10 mouse cellular contexts compared by ENCODE assay signal in genomic region chr2:168005616-168006015, GRCm38 (mm10). TPM values are rescaled to one million over a fixed set of nuclear protein-coding genes. Genes with fewer than 3 reads are reported as not detected.
DNase-seq lines count a peak whose midpoint lies in the region; ATAC-seq lines count a peak whose summit lies in the region.
"Had no signal": no experiment of that assay in that cellular context is flagged by ENCODE, and none has a peak within 500 bp of the region (broad histone marks: within the 10 kb centered on the region; RNA-seq: fewer than 3 reads in every experiment).

No protein-coding gene starts in this region.

- H3K36me3 ChIP-seq in kidney, embryonic 15.5 days: no peaks in the 10 kb centered on the region
- no peaks in the 10 kb centered on the region for H3K36me3 ChIP-seq in midbrain, embryonic 11.5 days (ENCODE audit: control insufficient read depth, insufficient read depth, low read length)
- H3K36me3 ChIP-seq: lung, embryonic 15.5 days; neural tube, embryonic 13.5 days had no signal

- H3K27ac ChIP-seq in kidney, embryonic 15.5 days: no peak overlapping the region
- no peak overlapping the region for H3K27ac ChIP-seq in midbrain, embryonic 11.5 days (ENCODE audit: low read depth, low read length)
- H3K27ac ChIP-seq: lung, embryonic 15.5 days; neural tube, embryonic 13.5 days had no signal

- no peak overlapping the region for H3K4me2 ChIP-seq in kidney, embryonic 15.5 days
- no peak overlapping the region for H3K4me2 ChIP-seq in midbrain, embryonic 11.5 days
- H3K4me2 ChIP-seq: lung, embryonic 15.5 days; neural tube, embryonic 13.5 days had no signal

- peaks cover 36% of the 10 kb centered on the region for H3K4me1 ChIP-seq in kidney, embryonic 15.5 days
- H3K4me1 ChIP-seq in midbrain, embryonic 11.5 days (ENCODE audit: control insufficient read depth, insufficient read depth, low read length): peaks cover 2% of the 10 kb centered on the region; the same call in 1 of the 2 replicates

- intact Hi-C loops in left cerebral cortex, postnatal 4 days (cut with DNase I): no loop called here

- H3K27me3 ChIP-seq in kidney, embryonic 15.5 days: no peaks in the 10 kb centered on the region
- no peaks in the 10 kb centered on the region for H3K27me3 ChIP-seq in midbrain, embryonic 11.5 days (ENCODE audit: control insufficient read depth, insufficient read depth, low read length)
- H3K27me3 ChIP-seq: lung, embryonic 15.5 days; neural tube, embryonic 13.5 days had no signal

- peak; percentile 28 for DNase-seq in ES-CJ7 (ENCODE audit: low read depth, low spot score)
- DNase-seq in adipocyte (ENCODE audit: low spot score): peak; percentile 30
- DNase-seq in adrenal gland, postnatal 10 days: no peak
- no peak for DNase-seq in midbrain, embryonic 11.5 days (ENCODE audit: low spot score, missing footprints)
- DNase-seq in left cerebral cortex, postnatal 4 days: no peak
- DNase-seq: heart, adult 11 months had no signal

- H3K9ac ChIP-seq in kidney, embryonic 15.5 days: no peak overlapping the region
- no peak overlapping the region for H3K9ac ChIP-seq in midbrain, embryonic 11.5 days (ENCODE audit: low read length)
- H3K9ac ChIP-seq: lung, embryonic 15.5 days; neural tube, embryonic 13.5 days had no signal

- 40% methylated on average over 3 of the region's 3 CpGs for WGBS in kidney, embryonic 15.5 days
- WGBS in midbrain, embryonic 11.5 days: 58% methylated on average over 3 of the region's 3 CpGs

- peak; percentile 31 for ATAC-seq in kidney, embryonic 15.5 days (replicated peaks; ENCODE audit: low FRiP score)
- peak; percentile 72 for ATAC-seq in megakaryocyte, adult 5-6 weeks (ENCODE audit: poor library complexity, severe bottlenecking)
- no peak for ATAC-seq in midbrain, embryonic 11.5 days (ENCODE audit: low FRiP score)

- no peaks in the 10 kb centered on the region for H3K9me3 ChIP-seq in kidney, embryonic 15.5 days (replicated peaks)
- no peaks in the 10 kb centered on the region for H3K9me3 ChIP-seq in midbrain, embryonic 11.5 days (ENCODE audit: control insufficient read depth, low read length)
- H3K9me3 ChIP-seq: lung, embryonic 15.5 days had no signal

- H3K4me3 ChIP-seq in kidney, embryonic 15.5 days (replicated peaks): no peak overlapping the region
- no peak overlapping the region for H3K4me3 ChIP-seq in midbrain, embryonic 11.5 days (ENCODE audit: low read depth, low read length)
- H3K4me3 ChIP-seq: lung, embryonic 15.5 days; neural tube, embryonic 13.5 days had no signal

RNA-seq across cellular contexts. Expression of gene Ripor3, which starts 4.8 kb away (rescaled TPM):
- 1.6 and 1.9 TPM in 2 replicates for polyA plus RNA-seq in kidney, embryonic 15.5 days (2015; fragmentation: Nextera tagmentation; extraction: Ambion mirVana)
- total RNA-seq in megakaryocyte, adult 5-6 weeks (2015): 0.20 TPM in 1 of 2 replicates, not detected in the other
- total RNA-seq in megakaryocyte, adult 5-6 weeks (2017): not detected in 2 replicates
- total RNA-seq in adrenal gland, postnatal 10 days (2021): 1 to 10 TPM; 3.2 to 4.6 TPM
- 0.57 and 0.75 TPM in 2 replicates for polyA plus RNA-seq in midbrain, embryonic 11.5 days (2014; fragmentation: Nextera tagmentation; extraction: Ambion mirVana)
- under 1 TPM; 0.52 to 0.64 TPM for total RNA-seq in left cerebral cortex, postnatal 4 days (2021)

Comparison
In these comparisons a context has a peak if more than half of its experiments do, and no peak if none do; other contexts are left out.
1. DNase-seq: peak in ES-CJ7 (single experiment) and adipocyte (single experiment); none in adrenal gland, postnatal 10 days (single experiment), midbrain, embryonic 11.5 days (single experiment) and left cerebral cortex, postnatal 4 days (single experiment).